Mouse (Mus musculus) layer of hippocampus, adult 11-12 months (tissue): ENCODE results near the gene Uba2.
"Not testable (repeated sequence)": the region's sequence is repeated elsewhere in the genome, so short reads cannot be mapped to it uniquely, and the experiment has no call there.

ENCODE experiments used
- DNase-seq: peaks from one replicate; pipeline ENCODE4 v3.0.0; 2022; ENCODE audit warnings: low spot score

Gene Uba2

GRCm38 (mm10) chr7:34169454-34169853 is at the start of gene Uba2:
Uba2 (minus strand) TSS chr7:34169599.
- DNase-seq: no peak

DNA sequence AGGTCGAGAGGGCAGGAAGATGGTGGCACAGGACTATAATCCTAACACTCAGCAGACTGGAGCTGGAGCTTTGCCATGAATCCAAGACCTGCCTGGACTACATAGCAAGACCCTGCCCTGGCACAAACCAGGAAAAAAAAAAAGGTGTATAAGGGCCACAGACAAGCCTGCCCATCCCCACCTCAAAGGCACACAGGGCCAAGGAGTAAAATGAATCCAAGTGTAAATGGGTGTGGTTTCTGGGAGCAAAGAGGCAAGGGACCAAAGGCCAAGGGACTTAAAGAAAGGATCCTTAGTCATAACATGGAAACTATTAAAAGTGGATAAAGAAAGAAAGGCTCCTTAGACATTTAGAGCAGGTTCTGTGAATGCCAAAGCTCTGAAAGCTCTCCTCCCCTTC is 49.1 kb upstream of the Uba2 start:
- DNase-seq: no peak

GRCm38 (mm10) chr7:34216474-34216873 is 47.1 kb upstream of the Uba2 start:
- no peak for DNase-seq

GRCm38 (mm10) chr7:34215481-34215880 is 46.1 kb upstream of the Uba2 start:
- no peak for DNase-seq

DNA sequence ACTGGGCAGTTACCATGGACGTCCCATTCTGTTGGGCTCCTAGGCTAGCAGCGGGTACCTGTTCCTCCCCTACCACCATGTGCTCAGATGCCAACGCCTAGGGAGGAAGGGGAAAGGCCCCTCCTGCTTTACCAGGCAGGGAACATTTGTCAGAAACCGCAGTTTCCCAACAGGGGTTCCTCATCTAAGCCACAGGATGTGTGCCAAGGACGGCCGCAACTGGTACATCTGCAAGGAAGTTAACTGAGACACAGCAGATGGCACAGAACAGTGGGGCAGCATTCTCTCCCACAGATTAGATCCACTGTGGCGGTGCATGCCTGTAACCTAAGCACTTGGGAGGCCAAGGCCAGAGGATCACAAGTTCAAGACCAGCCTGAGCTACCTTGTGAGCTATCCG is 45.2 kb upstream of the Uba2 start:
- DNase-seq: peak; percentile 57

DNA sequence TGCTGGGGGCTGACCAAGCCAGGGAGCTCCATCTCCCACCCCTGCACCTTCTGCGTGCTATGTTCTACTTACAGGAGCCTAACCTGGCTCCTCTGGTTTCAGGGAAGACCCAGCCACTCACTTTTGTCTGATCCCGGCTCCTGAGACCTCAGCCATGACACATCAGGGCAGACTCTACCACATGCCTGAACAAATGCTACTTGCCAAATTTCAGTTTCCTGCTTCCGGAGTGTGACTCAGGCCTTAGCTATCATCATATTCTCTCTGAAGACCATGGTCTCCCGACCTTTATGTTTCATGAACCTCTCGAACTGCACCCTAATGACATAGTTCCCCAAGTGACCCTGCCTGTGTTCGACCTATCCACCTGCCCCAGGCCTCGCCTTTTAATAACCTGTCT is 43.9 kb upstream of the Uba2 start:
- DNase-seq: no peak

- DNase-seq: no peak
These were observed 38.8 kb upstream of the Uba2 start for GRCm38 (mm10) chr7:34208027-34208745.

DNA sequence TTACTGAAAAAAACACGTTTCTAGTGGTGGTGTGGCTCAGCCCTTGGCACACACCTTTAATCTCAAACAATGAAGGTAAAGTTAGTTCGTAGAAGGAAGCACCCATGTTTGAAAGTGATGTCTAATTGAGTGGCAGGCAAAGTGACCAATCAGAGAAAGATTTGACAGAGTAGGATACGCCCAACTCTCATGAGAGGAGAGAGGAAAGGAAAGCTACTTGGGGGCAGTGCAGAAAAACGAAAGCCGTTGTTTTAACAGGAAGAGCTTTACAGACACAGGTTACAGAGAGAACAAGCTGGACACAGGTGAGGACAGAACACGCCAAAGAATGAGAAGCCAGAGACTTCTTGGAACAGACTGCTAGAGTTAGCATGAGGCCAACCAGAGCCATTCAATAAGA is 36.9 kb upstream of the Uba2 start:
- no peak for DNase-seq

- DNase-seq: not testable (repeated sequence)
These were observed 32.7 kb upstream of the Uba2 start for GRCm38 (mm10) chr7:34202147-34202546.

DNA sequence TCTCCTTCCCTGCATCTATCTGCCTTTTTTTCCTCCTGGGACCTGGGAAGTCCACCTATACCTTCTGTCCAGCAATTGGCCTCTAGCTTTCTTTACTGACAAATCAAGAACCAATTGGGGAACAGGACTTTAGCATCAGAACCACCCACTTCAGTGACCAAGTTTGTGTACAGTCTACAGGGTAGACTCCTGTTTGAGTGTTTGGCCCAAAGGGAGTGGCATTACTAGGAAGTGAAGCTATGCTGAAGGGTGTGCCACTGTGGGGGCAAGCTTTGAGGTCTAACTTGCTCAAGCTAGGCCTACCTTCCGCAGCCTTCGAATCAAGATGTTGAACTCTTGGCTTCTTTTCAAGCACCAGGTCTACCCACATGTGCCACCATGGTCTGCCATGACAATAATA is 31.4 kb upstream of the Uba2 start:
- no peak for DNase-seq

DNA sequence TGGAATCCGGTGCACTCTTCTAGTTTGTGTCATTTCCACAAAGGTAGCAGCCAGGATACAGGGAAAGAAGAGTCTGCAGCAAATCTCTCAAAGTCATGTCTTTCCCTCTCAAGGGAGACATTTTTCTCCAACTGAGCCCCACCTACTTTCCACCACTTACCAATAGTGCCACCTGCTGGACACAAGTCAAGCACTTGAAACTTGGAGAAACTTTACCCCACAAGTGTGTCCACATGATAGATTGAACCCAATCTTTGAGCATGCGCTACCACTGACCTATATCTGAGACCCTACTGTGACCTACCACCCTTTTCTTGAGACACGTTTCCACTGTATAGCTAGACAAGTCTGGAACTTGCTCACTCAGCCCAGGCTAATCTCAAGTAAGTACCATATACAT is 28.9 kb upstream of the Uba2 start:
- no peak for DNase-seq

GRCm38 (mm10) chr7:34196132-34197128 is 27.0 kb upstream of the Uba2 start, which contains the start of gene Pdcd2l:
Pdcd2l (minus strand) TSS chr7:34196661.
- DNase-seq: peak; percentile 91

- DNase-seq: no peak
These were observed 26.2 kb upstream of the Uba2 start for GRCm38 (mm10) chr7:34195632-34196031.

DNA sequence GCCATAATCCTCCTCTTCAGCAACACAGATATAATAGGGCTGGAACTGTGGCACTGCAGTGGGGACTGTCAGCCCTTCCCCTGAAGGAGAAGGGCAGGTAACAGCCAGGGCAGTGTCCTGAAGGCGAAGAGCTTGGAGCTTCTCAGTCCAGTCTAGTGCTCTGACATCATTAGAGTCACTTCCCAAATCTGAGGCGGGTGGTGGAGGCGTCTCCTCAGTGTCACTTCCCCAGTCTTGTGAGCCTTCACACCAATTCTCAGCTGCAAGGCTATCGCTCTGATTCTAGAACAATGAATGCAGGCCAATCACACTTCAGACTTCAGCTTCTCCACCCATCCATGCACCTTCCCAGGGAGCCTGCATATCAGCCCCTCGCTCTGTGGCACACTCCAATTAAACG is 23.4 kb upstream of the Uba2 start:
- no peak for DNase-seq

- DNase-seq: no peak
These were observed 20.1 kb upstream of the Uba2 start for GRCm38 (mm10) chr7:34189376-34189989.

DNA sequence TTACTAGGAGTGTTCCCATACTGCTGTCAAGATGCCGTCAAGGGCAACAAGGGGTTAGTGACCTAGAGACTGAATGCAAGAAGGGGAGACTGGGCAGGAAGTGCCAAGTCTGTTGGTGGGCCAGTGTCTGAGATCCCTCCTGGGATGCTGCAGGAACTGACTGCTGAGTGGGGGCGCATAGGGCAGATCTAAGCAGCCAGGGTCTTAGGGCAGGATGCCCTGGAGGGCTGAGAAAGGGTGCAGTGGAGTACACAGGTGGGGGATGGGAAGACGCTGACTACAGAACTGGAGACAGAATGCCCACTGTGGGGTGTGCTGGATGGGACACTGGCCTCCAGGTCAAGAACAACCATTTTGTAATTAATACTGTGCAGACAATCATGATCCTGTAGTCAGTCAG is 14.4 kb upstream of the Uba2 start:
- no peak for DNase-seq

- no peak for DNase-seq
These were observed 14.0 kb upstream of the Uba2 start for GRCm38 (mm10) chr7:34183356-34183755.

- not testable (repeated sequence) for DNase-seq
These were observed 6.8 kb upstream of the Uba2 start for GRCm38 (mm10) chr7:34176241-34176640.

DNA sequence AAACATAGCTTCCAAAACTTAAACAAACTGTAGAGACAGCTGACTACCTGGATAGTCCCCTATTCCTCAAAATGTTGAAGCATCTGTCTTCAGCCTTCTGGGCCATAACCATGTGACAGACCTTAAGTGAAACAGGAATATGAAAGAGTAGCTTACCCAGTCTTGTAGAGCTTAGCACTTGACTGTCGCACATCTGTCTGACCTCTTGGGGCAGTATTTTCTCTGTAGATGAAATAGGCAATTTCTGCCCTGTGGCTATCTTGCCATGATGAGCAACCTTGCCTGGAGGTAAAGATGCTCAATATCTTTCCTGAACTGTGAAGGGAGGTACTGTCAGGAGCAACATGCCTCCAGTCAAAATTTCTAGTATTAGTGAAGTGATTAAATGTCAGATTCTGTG is 2.9 kb upstream of the Uba2 start:
- DNase-seq: no peak

DNA sequence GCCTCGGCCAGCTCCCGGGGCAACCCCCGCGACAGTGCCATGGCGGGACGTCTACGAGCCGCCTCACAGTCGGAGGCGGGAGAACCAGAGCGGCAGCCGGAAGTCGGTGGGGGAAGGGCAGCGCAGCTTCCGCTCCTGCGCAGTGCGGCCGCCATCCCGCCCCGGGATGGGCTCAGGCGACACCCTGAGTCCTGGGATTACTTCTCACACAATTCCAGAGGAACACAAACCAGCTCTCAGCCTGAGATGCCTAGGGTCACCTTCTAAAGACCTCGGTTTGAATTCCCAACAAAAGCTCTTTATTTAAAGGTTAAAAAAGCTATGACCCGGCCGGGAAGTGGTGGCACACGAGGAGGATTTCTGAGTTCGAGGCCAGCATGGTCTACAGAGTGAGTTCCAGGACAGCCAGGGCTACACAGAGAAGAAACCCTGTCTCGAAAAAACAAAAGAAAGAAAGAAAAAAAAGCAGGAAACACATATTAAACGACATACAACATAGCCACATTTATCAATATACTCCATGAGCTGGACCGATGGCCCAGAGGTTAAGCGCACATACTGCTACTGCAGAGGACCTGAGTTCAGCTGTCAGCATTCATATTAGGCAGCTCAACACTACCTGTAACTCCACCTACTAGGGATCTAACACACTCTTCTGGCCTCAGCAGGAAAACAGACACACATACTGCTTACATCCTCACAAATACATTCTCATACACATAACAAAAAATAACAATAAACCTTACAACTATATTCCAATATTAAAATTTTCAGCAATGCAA is 738 bp downstream of the Uba2 start:
- peak; percentile 92 for DNase-seq

DNA sequence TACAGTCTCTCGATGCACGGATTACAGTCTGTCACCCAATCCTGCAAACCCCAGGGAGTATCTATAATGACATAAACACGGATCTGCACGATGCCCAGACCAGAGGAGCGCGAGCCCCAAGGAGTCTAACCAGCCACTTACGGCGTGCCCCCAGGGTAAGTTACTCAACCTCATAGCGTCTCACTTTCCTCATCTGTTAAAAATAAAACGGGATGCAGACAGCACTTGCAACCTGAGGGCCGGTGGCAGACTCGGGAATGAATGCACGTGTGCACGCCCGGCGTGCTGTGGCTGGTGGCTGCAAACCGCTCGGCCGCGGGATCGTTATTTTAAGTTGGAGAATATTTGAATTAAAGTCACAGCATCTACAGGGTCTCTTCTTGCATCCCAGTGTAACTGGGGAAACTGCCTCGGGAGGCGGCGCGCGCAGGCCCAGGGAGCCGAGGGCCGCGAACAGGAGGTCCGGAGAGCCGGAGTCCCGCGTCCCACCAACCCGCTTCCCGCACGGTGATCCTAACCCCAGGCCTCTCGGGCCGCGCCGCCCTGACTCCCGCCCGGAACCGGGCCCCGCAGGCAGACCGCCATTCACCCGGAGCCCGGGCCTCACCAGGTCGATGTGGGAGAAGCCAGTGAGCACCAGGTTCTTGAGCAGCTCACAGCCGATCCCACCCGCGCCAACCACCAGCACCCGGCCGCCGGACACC is 1.5 kb downstream of the Uba2 start:
- no peak for DNase-seq
